Mouse (Mus musculus) ES-E14 (cell line): ENCODE measurements around the gene Ninj1. TPM values are rescaled to one million over a fixed set of nuclear protein-coding genes. Genes with fewer than 3 reads are reported as not detected.

ENCODE experiments used
- DNase-seq: peaks from one replicate; pipeline ENCODE4 v3.0.0-alpha.2; 2013; ENCODE audit warnings: low read depth, low spot score
- H3K27ac ChIP-seq: 2 replicates; pipeline ENCODE4 v1.5.1; 2012; ENCODE audit warnings: low read depth, mild to moderate bottlenecking, low read length, moderate library complexity, mixed read lengths; ENCODE audit not compliant: poor library complexity, insufficient read depth, severe bottlenecking
- H3K36me3 ChIP-seq: 2 replicates; pipeline ENCODE4 v1.6.1; 2012; ENCODE audit warnings: mild to moderate bottlenecking, low read length, moderate library complexity, mixed read lengths; ENCODE audit not compliant: control insufficient read depth, poor library complexity, insufficient read depth, severe bottlenecking
- H3K4me1 ChIP-seq, 2 experiments: fragments of 150-350 bp in 1 of 2; sonication (generic) in 1 of 2; 2 replicates each; pipeline ENCODE4 v1.6.1; 2012; ENCODE audit warnings: low read length in 2 of 2, mild to moderate bottlenecking in 1 of 2, mixed read lengths in 1 of 2; ENCODE audit not compliant: control insufficient read depth in 2 of 2, insufficient read depth in 2 of 2, poor library complexity in 1 of 2
- H3K4me3 ChIP-seq, 2 experiments: fragments of 150-350 bp in 1 of 2; sonication (generic) in 1 of 2; 2 replicates each; pipeline ENCODE4 v1.5.1; 2012; ENCODE audit warnings: low read length in 2 of 2, low read depth in 1 of 2, mild to moderate bottlenecking in 1 of 2, mixed read lengths in 1 of 2; ENCODE audit not compliant: insufficient read depth in 1 of 2, poor library complexity in 1 of 2, severe bottlenecking in 1 of 2
- H3K9ac ChIP-seq: 2 replicates; pipeline ENCODE4 v1.6.1; 2012; ENCODE audit warnings: low read depth, mild to moderate bottlenecking, low read length, mixed read lengths; ENCODE audit not compliant: poor library complexity, insufficient read depth, severe bottlenecking
- H3K9me3 ChIP-seq: fragments of 150-350 bp; sonication (generic); 2 replicates; pipeline ENCODE4 v1.6.1; 2012; ENCODE audit warnings: low read depth, mild to moderate bottlenecking, low read length; ENCODE audit not compliant: control insufficient read depth, insufficient read depth
- CHD2 ChIP-seq: IDR thresholded peaks from 2 replicates; pipeline ENCODE4 v1.6.1; 2014; ENCODE audit warnings: mild to moderate bottlenecking, low read depth, low read length, inconsistent platforms
- HCFC1 ChIP-seq: IDR thresholded peaks from 2 replicates; pipeline ENCODE4 v1.6.1; 2012; ENCODE audit warnings: low read length, inconsistent platforms, borderline replicate concordance; ENCODE audit not compliant: insufficient read depth
- MAFK ChIP-seq: IDR thresholded peaks from 2 replicates; pipeline ENCODE4 v1.6.1; 2014; ENCODE audit warnings: mild to moderate bottlenecking, low read depth, low read length, inconsistent platforms; ENCODE audit not compliant: insufficient read depth
- ZC3H11A ChIP-seq: IDR thresholded peaks from 2 replicates; pipeline ENCODE4 v1.6.1; 2012; ENCODE audit warnings: low read depth, mild to moderate bottlenecking, inconsistent platforms, low read length, borderline replicate concordance
- ZNF384 ChIP-seq: IDR thresholded peaks from 2 replicates; pipeline ENCODE4 v1.6.1; 2012; ENCODE audit warnings: low read depth, low read length, inconsistent platforms
- in situ Hi-C, 2 experiments: fragments of 600-800 bp; cut with MboI; formaldehyde crosslinking; loops; one replicate each; pipeline ENCODE4 v1.15.1; 2025; ENCODE audit warnings: low sequenced_read_pairs in 2 of 2, inconsistent platforms in 1 of 2; ENCODE audit not compliant: unreplicated experiment in 2 of 2
- total RNA-seq: library from RNA; depleted of rRNA; stranded (reverse); fragments of 300-350 nt; gene quantifications from 2 replicates; pipeline ENCODE4 v1.2.3, GENCODE M21; 2012

The Ninj1 gene
- total RNA-seq, 1 experiment: 20.8 TPM

GRCm38 (mm10) chr13:49191673-49192035 lies 4.4 kb downstream of the Ninj1 start:
- peaks cover 2 to 3% of the 10 kb centered on the region in 2 experiments; a peak in 2 of 4 replicates for H3K4me1 ChIP-seq
- DNase-seq: no peak

GRCm38 (mm10) chr13:49192156-49192855 lies 5.0 kb downstream of the Ninj1 start:
- TF ChIP-seq ZC3H11A: no peak
- no peak for TF ChIP-seq MAFK
- TF ChIP-seq HCFC1: no peak
- TF ChIP-seq CHD2: no peak
- TF ChIP-seq ZNF384: no peak
- no peak for DNase-seq
- Histone ChIP-seq H3K9ac (no peak overlapping the region), H3K4me1 (peaks cover 0 to 2% of the 10 kb centered on the region in 2 experiments; a peak in 1 of 4 replicates), H3K4me3 (no peak overlapping the region), H3K9me3 (no peaks in the 10 kb centered on the region), H3K36me3 (peaks cover 4% of the 10 kb centered on the region; the same call in 1 of the 2 replicates), H3K27ac (no peak overlapping the region)
- in situ Hi-C loops: no loop called here

More at GRCm38 (mm10) chr13:49191673-49192035, 4.4 kb downstream of the Ninj1 start:
- in situ Hi-C loops: no loop called here
- H3K9me3 ChIP-seq: no peaks in the 10 kb centered on the region
- H3K9ac ChIP-seq: no peak overlapping the region
- peaks cover 4% of the 10 kb centered on the region; the same call in 1 of the 2 replicates for H3K36me3 ChIP-seq
- H3K4me3 ChIP-seq: no peak overlapping the region
- no peak overlapping the region for H3K27ac ChIP-seq
- no peak for TF ChIP-seq CHD2
- no peak for TF ChIP-seq MAFK
- TF ChIP-seq ZC3H11A: no peak
- no peak for TF ChIP-seq HCFC1
- no peak for TF ChIP-seq ZNF384

DNA sequence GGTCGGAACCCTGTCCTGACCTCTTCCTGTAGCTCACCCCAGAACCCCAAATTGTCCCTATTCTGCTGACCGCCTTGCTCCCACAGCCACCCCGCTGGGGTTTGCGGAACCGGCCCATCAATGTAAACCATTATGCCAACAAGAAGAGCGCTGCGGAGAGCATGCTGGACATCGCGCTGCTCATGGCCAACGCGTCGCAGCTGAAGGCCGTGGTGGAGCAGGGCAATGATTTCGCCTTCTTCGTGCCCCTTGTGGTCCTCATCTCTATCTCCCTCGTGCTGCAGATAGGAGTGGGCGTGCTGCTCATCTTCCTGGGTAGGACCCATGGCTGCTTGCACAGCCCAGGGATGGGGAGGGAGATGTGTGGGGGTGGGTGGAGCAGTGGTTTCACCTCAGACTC lies 6.4 kb downstream of the Ninj1 start:
- Histone ChIP-seq H3K4me3 (no peak overlapping the region), H3K36me3 (peaks cover 4% of the 10 kb centered on the region; the same call in 1 of the 2 replicates), H3K4me1 (peaks cover 0 to 2% of the 10 kb centered on the region in 2 experiments; a peak in 1 of 4 replicates), H3K27ac (no peak overlapping the region), H3K9ac (no peak overlapping the region), H3K9me3 (no peaks in the 10 kb centered on the region)
- TF ChIP-seq HCFC1 (no peak), ZC3H11A (no peak), MAFK (no peak), CHD2 (no peak), ZNF384 (no peak)
- in situ Hi-C loops: no loop called here
- no peak for DNase-seq

- DNase-seq: no peak
- Histone ChIP-seq H3K27ac (no peak overlapping the region), H3K4me3 (no peak overlapping the region), H3K9me3 (no peaks in the 10 kb centered on the region), H3K36me3 (peaks cover 4% of the 10 kb centered on the region; the same call in 1 of the 2 replicates), H3K9ac (no peak overlapping the region), H3K4me1 (no peaks in the 10 kb centered on the region)
- in situ Hi-C loops: no loop called here
- no peak for TF ChIP-seq ZNF384
- no peak for TF ChIP-seq CHD2
- no peak for TF ChIP-seq HCFC1
- TF ChIP-seq MAFK: no peak
- TF ChIP-seq ZC3H11A: no peak
These were observed 7.5 kb downstream of the Ninj1 start for GRCm38 (mm10) chr13:49194811-49195210.

DNA sequence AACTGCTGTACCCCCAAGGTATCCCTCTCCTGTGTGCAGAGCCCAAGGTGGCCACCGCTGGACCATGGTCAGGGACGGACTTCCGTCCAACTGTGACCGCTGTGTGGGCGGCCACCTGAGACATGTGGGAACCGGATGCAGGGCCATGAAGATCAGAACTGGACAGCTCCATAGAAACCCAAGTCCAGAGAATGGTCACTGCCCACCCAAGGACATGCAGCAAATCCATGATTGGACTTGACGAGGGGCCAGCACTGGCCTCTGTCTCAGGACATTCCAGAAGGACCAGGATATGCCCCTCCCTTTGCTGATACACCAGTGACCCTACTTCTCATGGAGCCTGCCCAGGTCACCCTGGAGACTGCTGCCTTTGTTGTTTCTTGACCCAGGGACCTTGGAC lies 8.4 kb downstream of the Ninj1 start:
- Histone ChIP-seq H3K27ac (no peak overlapping the region), H3K4me3 (no peak overlapping the region), H3K9ac (no peak overlapping the region), H3K9me3 (no peaks in the 10 kb centered on the region), H3K36me3 (peaks cover 4% of the 10 kb centered on the region; the same call in 1 of the 2 replicates), H3K4me1 (no peaks in the 10 kb centered on the region)
- no peak for DNase-seq
- TF ChIP-seq CHD2 (no peak), ZC3H11A (no peak), ZNF384 (no peak), HCFC1 (no peak), MAFK (no peak)
- in situ Hi-C loops: no loop called here
